Mouse (Mus musculus) cerebellum, postnatal 36 days (tissue): ENCODE results near the gene St3gal3.

Experiments used
- DNase-seq, 2 experiments: peaks; one replicate each; pipeline ENCODE4 v3.0.0; 2021 to 2022; ENCODE audit warnings: mixed read lengths in 2 of 2

Gene St3gal3

GRCm38 (mm10) chr4:117890031-117890430 is 244.7 kb downstream of the St3gal3 start:
- no peak for DNase-seq

- DNase-seq: no peak
Observed at GRCm38 (mm10) chr4:117889471-117889870, 245.2 kb downstream of the St3gal3 start.

- DNase-seq: no peak
Observed at GRCm38 (mm10) chr4:117887920-117888319, 246.8 kb downstream of the St3gal3 start.

- peak; percentile 96 to 97 for DNase-seq
Observed at GRCm38 (mm10) chr4:117887133-117887532, 247.6 kb downstream of the St3gal3 start, which contains the start of gene Atp6v0b. TSS of gene Atp6v0b (minus strand) at chr4:117887333.

GRCm38 (mm10) chr4:117886644-117887043 is 248.1 kb downstream of the St3gal3 start:
- DNase-seq: peak in 1 of 2 experiments; percentile 30

GRCm38 (mm10) chr4:117885994-117886393 is 248.7 kb downstream of the St3gal3 start:
- DNase-seq: no peak

GRCm38 (mm10) chr4:117885093-117885492 is 249.6 kb downstream of the St3gal3 start:
- no peak for DNase-seq

- DNase-seq: no peak
Observed at GRCm38 (mm10) chr4:117884146-117884545, 250.6 kb downstream of the St3gal3 start.

- DNase-seq: peak; percentile 56 to 74
Observed at GRCm38 (mm10) chr4:117882701-117883691, 251.7 kb downstream of the St3gal3 start, which contains the start of gene B4galt2. TSS of gene B4galt2 (minus strand) at chr4:117883487.
